Mouse (Mus musculus): Measurements from ENCODE around the gene Ly6g5b.
A peak's percentile ranks its signal among the peaks of the same experiment; 100 is the strongest.
"Not testable (repeated sequence)": the region's sequence is repeated elsewhere in the genome, so short reads cannot be mapped to it uniquely, and the experiment has no call there.

Gene Ly6g5b

DNA sequence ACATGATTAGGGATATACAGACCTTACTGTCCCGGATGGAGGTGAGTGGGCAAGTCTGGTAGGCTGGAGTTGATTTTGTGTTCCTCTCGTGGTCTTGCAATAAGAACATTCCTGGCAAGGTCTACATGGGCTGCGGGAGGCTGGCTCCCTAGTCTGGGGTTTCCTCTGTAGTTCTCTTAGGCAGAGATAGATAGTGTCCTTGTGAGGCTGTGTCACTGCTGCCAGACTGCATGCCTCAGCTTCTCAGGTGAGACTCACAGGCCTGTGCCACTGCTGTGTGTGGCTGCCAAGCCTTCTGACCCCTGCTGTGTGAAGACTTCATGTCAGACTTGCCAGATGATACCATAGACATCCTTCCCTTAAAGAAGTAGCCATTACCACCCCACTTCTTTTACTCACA is 24.0 kb upstream of the Ly6g5b start:
- no peak for DNase-seq

GRCm38 (mm10) chr17:35135591-35136320 is 20.5 kb upstream of the Ly6g5b start:
- DNase-seq = no peak

DNA sequence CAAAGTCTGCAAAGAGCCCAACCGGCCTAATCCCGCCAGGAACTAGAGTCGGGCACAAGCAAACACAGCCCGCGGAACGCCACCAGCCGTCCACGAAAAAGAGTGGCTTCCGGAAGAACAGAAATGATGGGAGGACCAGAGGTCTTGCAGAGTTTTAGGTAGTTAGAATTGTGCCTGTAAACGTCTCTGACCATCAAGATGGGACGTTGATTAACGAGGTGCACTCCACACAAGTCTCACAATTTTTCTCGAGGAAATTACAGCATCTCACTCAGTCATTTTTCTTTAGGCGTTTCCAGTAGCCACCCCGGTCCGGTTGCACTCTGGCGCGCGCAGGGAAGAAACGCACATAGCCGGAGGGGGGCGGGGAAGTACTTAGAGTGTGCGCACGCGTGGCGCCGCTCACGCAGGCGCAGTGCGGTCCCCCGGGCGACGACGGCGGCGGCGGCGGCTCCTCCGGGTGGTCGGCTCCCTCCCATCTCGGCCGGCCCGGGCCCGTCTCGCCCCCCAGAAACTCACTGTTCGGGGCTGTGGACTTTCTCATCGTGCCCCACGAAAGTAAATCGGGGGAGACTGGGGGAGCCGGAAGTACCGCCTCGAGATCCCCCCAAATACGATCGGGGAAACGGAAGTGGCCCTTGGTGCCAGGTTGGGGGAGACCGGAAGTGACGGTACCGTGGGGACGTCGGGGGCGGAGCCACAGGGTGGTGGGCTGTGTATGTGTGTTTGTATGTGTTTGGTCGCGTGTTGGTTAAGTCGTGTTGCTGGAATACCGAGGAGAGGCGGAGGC is 19.8 kb upstream of the Ly6g5b start, which contains the start of gene Bag6:
Gene Bag6, plus strand, starts transcription at position 378 of the 790 bp plus-strand sequence.
- DNase-seq = peak; percentile 98 to 99

DNA sequence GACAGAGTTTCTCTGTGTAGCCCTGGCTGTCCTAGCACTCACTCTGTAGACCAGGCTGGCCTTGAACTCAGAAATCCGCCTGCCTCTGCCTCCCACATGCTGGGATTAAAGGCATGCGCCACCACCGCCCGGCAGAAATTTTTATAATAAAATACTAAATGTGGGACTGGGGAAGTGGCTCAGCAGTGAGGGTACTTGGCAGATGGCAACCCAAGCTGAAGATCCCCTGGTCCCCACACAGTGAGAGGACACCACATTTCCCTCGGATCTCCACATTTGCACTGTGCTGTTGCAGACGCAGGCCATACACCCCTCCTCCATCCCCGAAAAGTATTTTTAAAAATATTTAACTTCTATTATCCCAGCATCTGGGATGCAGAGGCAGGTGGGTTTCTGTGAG is 18.3 kb upstream of the Ly6g5b start:
- DNase-seq = no peak

DNA sequence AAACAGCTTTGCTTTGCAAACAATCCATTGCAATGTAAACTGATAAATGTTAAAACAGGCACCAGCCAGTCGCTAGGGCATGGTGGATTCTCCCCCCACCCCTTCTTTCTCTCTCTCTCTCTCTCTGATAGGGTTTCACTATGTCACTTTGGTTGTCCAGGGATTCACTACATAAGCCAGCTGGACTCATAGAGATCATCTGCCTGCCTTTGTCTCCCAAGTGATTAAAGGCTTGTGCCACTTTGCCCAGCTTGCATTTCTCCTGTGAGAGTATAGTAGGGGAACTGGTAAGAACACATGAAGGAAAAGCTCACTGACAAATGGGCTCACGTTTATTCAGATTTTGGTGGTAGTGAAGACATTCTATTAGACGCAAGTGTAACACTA is 16.9 kb upstream of the Ly6g5b start:
- no peak for DNase-seq

DNA sequence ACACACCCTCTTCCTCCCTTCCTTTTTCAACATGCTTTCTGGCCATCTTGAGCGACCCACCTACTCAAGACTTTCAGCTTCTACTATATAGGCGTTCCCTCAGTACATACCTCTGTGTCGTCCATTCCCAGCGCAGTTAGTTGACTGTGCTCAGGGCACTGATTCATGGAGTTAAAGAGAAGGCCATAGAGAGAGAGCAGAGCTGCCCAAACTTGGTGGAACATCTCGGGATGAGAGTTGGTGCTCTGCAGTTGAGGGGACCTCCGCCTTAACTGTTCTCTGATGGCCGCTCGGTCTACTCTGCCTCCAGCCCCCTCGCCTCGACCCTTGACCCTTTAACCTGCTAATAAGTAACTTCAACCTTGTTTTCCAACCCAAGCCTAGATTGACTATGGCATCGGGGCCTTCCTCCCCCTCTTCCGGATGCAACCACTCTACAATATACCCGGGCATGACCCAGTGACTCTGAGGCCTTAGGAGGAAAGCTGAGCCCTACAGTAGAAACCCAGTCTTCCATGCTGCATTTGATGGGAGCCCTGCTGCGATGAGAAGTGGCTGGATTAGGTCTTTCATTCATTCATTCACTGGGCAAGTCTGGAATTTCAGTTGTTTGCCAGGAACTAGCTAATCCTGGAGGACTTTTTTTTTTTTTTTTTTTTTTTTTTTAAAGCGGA is 16.4 kb upstream of the Ly6g5b start, which contains the start of gene Apom:
Gene Apom, minus strand, starts transcription at position 551 of the 674 bp plus-strand sequence.
- DNase-seq = no peak

DNA sequence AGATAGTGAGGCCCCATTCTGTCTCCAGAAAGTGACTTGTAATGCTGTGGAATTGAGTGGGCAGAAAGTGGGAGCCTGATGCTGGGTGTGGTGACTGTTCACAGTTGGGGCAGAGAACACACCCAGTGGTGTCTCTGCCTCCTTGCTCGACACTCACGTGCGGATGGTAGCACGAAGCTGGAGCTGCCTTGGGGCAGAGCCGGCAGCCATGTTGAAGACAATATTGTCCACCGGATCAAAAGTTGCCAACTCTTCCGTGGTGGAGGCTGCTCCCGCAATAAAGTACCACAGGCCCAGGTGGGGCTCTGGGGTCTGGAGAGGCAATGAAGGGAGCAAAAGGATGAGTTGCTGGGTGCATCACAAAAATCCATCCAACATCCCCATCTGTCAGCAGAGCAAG is 15.8 kb upstream of the Ly6g5b start:
- DNase-seq = no peak

GRCm38 (mm10) chr17:35128996-35129395 is 13.8 kb upstream of the Ly6g5b start:
- no peak for DNase-seq

GRCm38 (mm10) chr17:35127017-35127416 is 11.8 kb upstream of the Ly6g5b start:
- no peak for DNase-seq

DNA sequence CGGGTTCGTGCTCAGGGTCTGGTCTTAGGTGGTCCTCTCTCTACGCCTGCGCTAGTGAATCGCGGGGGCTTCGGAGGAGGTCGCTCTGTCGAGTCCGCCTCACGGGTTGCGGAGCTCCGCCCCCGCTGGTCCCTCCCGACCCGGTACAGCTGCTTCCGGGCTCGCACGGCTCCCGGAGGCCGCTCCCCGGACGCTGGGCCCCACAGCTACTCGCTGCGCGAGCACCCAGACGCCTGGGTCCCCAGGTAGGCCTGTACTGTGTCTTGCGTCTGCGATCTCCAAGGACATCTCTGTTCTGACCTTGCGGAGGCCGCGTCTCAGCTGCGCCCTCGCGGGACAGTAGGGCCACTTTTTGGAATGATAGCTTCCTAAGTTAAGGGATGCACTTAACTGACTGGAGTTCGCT is 11.0 kb upstream of the Ly6g5b start, which contains the start of gene D17H6S53E:
Gene D17H6S53E, plus strand, starts transcription at position 168 of the 406 bp plus-strand sequence.
- DNase-seq = peak; percentile 82 to 84

GRCm38 (mm10) chr17:35125578-35125977 is 10.3 kb upstream of the Ly6g5b start:
- no peak for DNase-seq

DNA sequence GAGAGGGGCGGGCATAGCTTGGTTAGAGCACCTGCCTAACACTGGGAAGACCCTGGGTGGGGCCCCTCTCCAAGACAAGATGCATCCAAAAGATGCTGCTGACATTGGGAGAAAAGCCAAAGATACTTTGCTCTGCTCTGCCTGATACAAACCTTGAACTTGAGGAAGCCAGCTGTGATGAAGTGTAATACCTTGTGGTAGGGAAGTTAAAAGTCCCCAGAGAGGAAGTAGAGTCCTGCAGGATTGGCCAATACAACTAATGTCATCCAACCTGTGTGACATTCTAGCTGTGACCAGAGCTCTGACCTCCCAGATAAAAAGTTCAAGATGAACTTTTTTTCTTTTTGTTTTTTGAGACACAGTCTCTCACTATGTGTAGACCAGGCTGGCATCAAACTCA is 9.9 kb upstream of the Ly6g5b start:
- no peak for DNase-seq

- not testable (repeated sequence) for DNase-seq
These were observed 9.2 kb upstream of the Ly6g5b start for GRCm38 (mm10) chr17:35124261-35124896.

DNA sequence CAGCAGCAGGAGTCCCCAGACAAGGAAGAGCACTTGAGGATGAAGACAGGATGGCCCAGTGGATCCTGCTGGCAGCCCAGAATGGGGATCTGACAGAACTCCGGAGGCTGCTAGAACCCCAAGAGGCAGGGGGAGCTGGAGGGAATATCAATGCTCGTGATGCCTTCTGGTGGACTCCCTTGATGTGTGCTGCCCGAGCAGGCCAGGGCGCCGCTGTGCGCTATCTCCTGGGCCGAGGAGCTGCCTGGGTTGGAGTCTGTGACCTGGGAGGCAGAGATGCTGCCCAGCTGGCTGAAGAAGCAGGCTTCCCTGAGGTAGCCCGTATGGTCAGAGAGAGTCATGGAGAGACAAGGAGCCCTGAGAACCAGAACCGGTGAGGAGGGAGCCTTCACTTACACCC is 8.1 kb upstream of the Ly6g5b start:
- not testable (repeated sequence) for DNase-seq

- peak; percentile 85 for DNase-seq
These were observed 6.7 kb upstream of the Ly6g5b start, which contains the start of gene Csnk2b for GRCm38 (mm10) chr17:35121871-35122303. Gene Csnk2b, minus strand, starts transcription at chr17:35122053.

DNA sequence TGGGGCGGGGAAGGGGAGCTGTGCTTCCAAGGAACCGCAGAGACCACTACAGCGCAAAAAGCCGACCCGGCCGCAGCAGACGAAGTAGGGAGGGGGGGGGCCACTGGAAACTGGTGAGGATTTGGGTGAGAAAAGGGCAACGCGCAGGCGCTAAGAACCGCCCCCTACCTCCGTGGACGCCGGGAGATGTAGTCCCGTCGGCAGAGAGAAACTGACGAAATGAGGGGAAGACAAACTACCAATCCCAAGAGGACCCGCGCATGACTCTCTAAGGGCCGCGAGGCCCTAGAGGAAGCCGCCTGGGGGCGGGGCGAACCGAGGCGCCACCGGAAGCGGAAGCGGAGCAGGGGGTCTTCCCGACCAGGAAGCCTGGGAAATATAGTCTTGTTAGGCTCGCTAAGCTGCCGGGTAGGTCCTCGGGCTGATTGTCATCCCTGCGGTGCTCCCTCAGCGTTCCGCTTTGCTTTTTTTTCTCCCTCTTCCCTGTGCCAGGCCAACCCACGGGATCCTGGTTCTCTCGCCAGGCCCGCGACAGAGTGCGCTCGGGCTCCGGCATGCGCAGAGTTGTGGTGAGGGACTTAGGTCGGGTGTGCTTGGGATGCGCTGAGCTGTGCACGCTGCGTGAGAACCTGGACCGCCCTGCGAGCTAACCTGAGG is 6.0 kb upstream of the Ly6g5b start, which contains the start of gene Gpank1:
Gene Gpank1, plus strand, starts transcription at position 313 of the 657 bp plus-strand sequence.
- peak; percentile 99 to 100 for DNase-seq

DNA sequence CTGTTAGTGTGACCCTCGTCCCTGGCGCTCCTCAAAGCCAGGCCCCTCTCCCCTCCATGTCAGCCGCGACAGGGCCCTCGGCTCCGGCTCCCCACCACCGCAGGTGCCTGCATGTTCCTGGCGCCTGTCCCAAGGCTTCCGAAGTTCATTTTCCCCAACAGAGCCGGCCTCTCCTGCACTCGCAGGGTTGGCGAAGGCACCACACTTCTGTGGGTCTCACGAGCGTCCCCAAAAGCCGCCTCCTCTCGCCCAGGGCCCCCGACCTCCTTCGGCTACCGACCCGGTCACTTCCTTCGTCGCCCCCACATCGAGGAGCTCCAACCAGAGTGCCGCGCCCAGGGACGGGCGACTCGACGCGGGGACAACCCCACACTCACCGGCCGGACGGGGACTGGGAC is 5.5 kb upstream of the Ly6g5b start:
- peak; percentile 72 to 80 for DNase-seq

GRCm38 (mm10) chr17:35111774-35112173 is 3.5 kb downstream of the Ly6g5b start:
- no peak for DNase-seq

DNA sequence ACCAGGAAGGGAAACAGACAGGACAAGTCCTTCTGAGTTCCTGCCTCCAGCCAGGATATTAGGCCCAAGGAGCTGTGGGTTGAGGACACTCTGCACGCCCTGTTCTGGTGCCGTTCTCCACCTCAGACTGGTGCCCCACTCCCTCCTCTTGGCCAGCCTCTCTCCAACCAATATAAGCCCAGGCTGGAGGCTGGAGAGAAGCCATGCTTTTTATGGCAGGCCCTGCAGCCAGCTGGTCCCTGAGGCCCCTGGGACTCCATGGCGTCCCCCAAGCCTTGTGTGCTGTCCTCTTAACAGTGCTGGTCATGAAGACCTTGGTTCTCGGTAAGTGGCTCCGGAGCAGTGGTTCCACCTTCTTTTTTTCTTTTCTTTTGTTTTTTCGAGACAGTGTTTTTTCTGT is 7.1 kb downstream of the Ly6g5b start, which contains the start of gene Ly6g5c:
Gene Ly6g5c, plus strand, starts transcription at position 183 of the 400 bp plus-strand sequence.
- DNase-seq = peak; percentile 86 to 90

GRCm38 (mm10) chr17:35106522-35106921 is 8.7 kb downstream of the Ly6g5b start:
- DNase-seq = no peak

DNA sequence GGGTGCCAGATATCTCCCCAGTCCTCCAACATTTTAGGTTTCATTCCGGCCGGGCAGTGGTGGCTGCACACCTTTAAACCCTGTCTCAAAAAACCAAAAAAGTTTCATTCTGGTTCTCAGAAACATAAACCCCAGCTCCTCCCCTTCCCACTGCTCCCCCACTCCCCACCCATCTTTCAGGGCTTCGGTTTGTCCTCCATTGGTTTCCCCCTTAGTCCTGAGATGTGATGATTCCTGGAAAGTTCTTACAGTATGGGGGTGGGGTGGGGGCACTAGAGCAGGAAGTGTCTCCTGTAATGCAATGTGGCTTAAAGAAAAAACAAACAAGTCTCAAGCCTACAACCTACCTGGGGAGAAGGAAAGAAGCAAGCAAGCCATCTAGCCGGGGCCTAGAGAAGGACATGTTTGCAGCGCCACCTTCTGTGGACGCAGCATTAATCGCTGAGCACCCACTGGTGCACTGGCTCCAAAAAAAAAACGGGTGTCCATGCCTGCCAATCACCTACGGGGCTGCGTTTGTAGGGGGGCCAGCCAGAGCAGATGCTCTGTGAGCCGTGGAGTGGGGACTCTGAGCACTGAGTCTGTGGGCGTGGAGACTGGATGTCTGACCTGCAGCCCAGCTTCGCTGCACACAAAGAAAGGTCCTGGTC is 9.4 kb downstream of the Ly6g5b start:
- peak; percentile 83 to 84 for DNase-seq

Data from cerebellum, postnatal 10 days (tissue).